Mouse (Mus musculus) c-Kit-negative CD71-positive TER-119-positive erythroid progenitor cells, embryonic 14.5 days (primary cell): ENCODE results near the gene Mydgf.

Experiments used
- DNase-seq: peaks from one replicate; pipeline ENCODE4 v3.0.0-alpha.2; 2013; ENCODE audit warnings: low read depth, low spot score

Gene Mydgf

DNA sequence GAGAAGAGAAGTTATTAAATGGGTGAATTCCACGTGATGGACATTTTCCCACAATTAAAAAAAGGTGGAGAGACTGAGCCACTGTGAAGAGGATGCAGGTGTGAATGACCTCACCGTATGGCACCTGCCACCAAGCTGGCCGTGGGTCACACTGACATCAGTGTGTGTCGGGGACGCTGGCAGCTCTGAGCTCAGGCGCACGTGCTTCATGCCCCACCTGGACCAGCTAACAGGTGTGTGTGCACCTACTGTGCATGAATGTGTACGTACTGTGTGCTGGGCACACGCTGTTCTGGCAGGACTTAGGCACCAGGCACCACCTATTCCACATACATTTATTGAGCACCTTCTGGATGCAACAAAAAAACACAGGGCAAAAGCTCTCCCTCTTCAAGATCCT lies 39.2 kb downstream of the Mydgf start:
- DNase-seq, result no peak

- no peak for DNase-seq
Observed at GRCm38 (mm10) chr17:56141702-56142605, 41.8 kb downstream of the Mydgf start.

DNA sequence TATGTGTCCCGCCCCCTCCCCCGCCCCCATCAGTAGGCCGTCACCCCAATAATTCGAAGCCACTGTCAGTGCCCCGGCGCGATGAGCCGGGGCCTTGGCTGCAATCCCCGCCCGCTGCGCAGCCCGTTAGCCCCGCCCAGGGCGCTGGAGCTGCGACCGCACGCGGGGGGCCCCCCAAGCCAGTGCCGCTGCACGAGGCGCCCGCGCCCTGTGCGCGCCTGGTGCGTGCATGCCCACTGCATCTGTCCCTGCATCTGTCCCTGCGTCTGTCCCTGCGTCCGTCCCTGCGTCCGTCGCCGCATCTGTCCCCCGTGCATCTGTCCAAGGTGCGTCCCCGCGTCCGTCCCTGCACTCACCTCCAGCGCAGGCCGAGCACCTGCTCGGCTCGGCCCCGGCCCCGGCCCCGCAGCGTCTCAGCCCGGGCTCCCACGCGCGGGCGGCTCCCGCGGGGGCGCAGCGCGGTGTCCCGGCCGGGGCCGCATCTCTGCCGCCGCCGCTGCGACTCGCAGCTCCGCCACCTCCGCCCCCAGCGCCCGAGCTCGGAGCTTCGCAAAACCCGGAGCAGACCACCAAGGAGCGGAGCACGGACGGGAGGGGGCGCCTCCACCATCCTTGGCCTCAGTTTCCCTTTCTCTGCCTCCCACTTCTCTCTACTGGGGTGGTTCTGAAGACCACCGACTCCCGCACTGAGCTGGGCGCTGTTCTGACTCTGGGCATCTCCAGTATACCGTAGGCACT lies 43.7 kb downstream of the Mydgf start, which contains the start of gene Sema6b:
Gene Sema6b (minus strand): TSS at position 486 of the 738 bp plus-strand sequence.
- DNase-seq, result no peak

DNA sequence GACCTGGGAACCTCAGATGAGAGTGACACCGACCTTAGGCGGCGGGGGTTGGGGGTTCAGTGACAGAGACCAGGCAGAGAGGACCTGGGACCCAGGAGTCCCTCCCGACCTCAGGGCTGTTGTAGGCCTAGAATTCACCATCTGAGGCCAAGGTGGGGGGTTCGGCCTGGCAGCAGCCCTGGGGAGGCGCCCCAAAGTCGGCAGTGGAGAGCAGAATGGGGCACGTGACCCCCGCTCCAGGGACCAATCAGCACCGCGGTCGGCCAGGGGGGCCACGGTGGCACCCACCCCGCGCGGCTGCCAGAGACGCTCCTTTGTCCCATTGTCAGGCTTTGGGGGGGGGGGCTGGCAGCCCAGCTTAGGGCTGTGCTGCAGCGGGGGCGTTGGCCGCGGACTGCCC lies 44.4 kb downstream of the Mydgf start:
- DNase-seq, result no peak

- no peak for DNase-seq
Observed at GRCm38 (mm10) chr17:56137839-56138613, 45.7 kb downstream of the Mydgf start.

- DNase-seq, result no peak
Observed at GRCm38 (mm10) chr17:56136558-56136957, 47.2 kb downstream of the Mydgf start.

DNA sequence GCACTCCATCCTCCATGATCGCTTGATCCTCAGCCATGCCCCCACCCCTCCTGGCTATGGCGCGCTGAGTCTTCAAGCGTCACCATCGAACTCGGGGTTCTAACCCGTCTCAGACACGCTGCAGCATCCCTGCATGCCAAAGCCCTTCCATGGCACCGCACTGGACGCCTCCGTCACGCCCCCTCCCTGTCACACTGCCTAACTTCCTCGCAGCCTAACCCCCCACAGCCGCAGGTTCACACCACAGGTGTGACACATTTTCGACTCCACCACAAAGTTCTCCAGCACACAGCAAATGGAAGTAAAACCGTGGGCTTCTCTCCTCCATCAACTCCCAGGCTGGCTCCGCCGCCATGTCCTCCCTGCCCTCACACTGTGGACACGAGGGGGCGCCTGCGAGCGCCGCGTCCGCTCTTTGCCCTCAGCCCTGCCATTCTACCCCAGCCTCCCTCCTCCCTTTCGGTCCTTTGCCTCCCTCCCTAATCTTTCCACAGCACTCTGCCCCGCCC lies 49.2 kb downstream of the Mydgf start:
- peak; percentile 37 for DNase-seq

- DNase-seq, result no peak
Observed at GRCm38 (mm10) chr17:56133457-56134363, 50.0 kb downstream of the Mydgf start.

DNA sequence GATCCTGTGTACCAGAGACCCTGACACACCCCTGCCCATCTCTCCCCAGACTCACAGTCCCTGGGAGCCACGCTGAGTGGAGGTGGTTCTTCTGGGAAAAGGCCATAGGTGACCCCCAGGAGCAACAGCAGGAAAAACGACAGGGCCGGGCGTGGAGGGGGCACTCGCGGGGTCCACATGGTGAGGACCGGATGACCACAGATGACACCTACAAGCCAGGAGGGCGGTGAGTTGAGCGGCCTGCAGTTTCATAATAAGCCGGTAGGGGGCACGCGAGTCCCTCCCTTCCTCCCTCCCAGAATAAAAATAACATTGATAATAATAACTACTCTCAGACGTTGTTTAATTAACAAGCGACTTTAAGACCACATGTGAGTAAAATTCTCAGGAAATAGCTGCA lies 51.1 kb downstream of the Mydgf start:
- peak; percentile 54 for DNase-seq

GRCm38 (mm10) chr17:56131814-56132213 lies 51.9 kb downstream of the Mydgf start:
- peak; percentile 54 for DNase-seq

DNA sequence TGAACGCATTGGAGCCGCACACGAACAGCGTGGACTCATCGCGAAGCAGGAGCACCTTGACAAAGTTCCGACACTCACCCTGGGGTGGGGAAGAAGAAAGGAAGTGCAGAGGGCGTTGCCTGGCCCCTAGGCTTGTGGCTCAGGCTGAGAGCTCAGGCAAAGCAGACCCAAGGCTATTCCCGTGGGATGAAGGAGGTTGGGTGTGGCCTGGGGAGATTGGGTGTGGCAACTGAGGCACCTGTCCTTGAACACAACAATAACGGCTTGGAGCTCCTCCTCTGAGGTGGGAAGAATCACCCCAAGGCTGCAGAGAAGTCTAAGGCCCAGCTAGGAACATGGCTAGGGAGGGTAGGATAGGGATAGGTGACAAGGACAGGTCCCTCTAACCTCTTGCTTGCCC lies 52.6 kb downstream of the Mydgf start:
- DNase-seq, result no peak

GRCm38 (mm10) chr17:56128246-56128645 lies 55.5 kb downstream of the Mydgf start:
- DNase-seq, result no peak

DNA sequence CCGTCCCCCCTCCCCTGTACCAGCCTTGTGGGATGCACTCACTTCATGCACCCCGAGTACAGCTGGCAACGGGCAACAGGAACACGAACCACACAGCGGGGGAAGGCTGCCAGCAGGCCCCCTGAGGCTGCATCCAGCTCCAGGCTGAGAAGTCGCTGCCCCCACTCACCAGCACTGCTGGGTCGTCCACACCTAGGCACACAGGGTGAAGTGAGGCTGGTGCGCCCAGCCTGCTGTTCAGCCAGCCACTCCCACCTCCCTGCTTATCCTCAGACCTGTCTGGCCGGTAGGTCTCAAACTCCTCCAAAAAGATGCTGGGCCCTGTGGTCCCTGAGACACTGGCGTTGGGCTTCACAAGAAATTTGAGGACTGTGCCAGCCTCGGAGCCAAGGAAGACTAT lies 57.5 kb downstream of the Mydgf start:
- DNase-seq, result no peak
